In genomic region chr7:126234611-126235010, GRCm38 (mm10) we compare ENCODE assay signal across 17 mouse cellular contexts.
"Had no signal": no experiment of that assay in that cellular context is flagged by ENCODE, and none has a peak within 500 bp of the region (broad histone marks: within the 10 kb centered on the region; RNA-seq: fewer than 3 reads in every experiment).

No protein-coding gene starts in this region.

- H3K4me1 ChIP-seq: lung, embryonic 15.5 days; midbrain, embryonic 13.5 days; midbrain, embryonic 15.5 days; neural tube, embryonic 12.5 days; stomach, embryonic 15.5 days had no signal

- H3K9me3 ChIP-seq: lung, embryonic 15.5 days; megakaryocyte, embryonic 14.5 days; midbrain, embryonic 13.5 days; midbrain, embryonic 15.5 days; neural tube, embryonic 12.5 days; stomach, embryonic 15.5 days had no signal

- H3K27ac ChIP-seq: lung, embryonic 15.5 days; macrophage; midbrain, embryonic 13.5 days; midbrain, embryonic 15.5 days; neural tube, embryonic 12.5 days; stomach, embryonic 15.5 days; stomach, postnatal 0 days had no signal

- H3K27me3 ChIP-seq: lung, embryonic 15.5 days; midbrain, embryonic 13.5 days; midbrain, embryonic 15.5 days; neural tube, embryonic 12.5 days; stomach, embryonic 15.5 days had no signal

- H3K4me3 ChIP-seq: lung, embryonic 15.5 days; megakaryocyte, embryonic 14.5 days; midbrain, embryonic 13.5 days; midbrain, embryonic 15.5 days; neural tube, embryonic 12.5 days; stomach, embryonic 15.5 days had no signal

- H3K9ac ChIP-seq: lung, embryonic 15.5 days; midbrain, embryonic 13.5 days; midbrain, embryonic 15.5 days; neural tube, embryonic 12.5 days; stomach, embryonic 15.5 days had no signal

- DNase-seq: lung, adult 2 months; lung, postnatal 14 days; lung, postnatal 36 days; right cerebral cortex, postnatal 14 days; thymus, adult 2 months; thymus, postnatal 25 days; thymus, postnatal 4 days had no signal

- ATAC-seq: lung, postnatal 0 days; midbrain, embryonic 13.5 days; midbrain, embryonic 15.5 days had no signal

- H3K4me2 ChIP-seq: lung, embryonic 15.5 days; midbrain, embryonic 11.5 days; midbrain, embryonic 13.5 days; midbrain, embryonic 15.5 days; neural tube, embryonic 12.5 days; stomach, embryonic 15.5 days had no signal

- H3K36me3 ChIP-seq: lung, embryonic 15.5 days; midbrain, embryonic 13.5 days; midbrain, embryonic 15.5 days; neural tube, embryonic 12.5 days; stomach, embryonic 15.5 days had no signal
